Mouse (Mus musculus) heart, embryonic 16.5 days (tissue): ENCODE measurements around the gene Glt28d2. TPM values are rescaled to one million over a fixed set of nuclear protein-coding genes. Genes with fewer than 3 reads are reported as not detected.

Experiments used
- ATAC-seq: fragments of 200-750 bp; cut with Nextera tagmentation; replicated peaks from 2 replicates; pipeline ENCODE4 v1.8.0; 2017; ENCODE audit warnings: moderate number of reproducible peaks; ENCODE audit not compliant: insufficient read depth, low FRiP score; ENCODE audit errors: extremely low read depth
- H3K27ac ChIP-seq: fragments of 300-500 bp; sonication (generic); 2 replicates; pipeline ENCODE4 v1.5.1; 2014; ENCODE audit warnings: mild to moderate bottlenecking, low read length, control low read depth, moderate library complexity
- H3K27me3 ChIP-seq: fragments of 300-500 bp; sonication (generic); 2 replicates; pipeline ENCODE4 v1.6.1; 2014; ENCODE audit warnings: low read length, mixed read lengths; ENCODE audit not compliant: control insufficient read depth, insufficient read depth
- H3K36me3 ChIP-seq: fragments of 300-500 bp; sonication (generic); 2 replicates; pipeline ENCODE4 v1.6.1; 2014; ENCODE audit not compliant: control insufficient read depth, insufficient read depth
- H3K4me1 ChIP-seq: fragments of 300-500 bp; sonication (generic); 2 replicates; pipeline ENCODE4 v1.6.1; 2014; ENCODE audit warnings: low read length, mixed read lengths; ENCODE audit not compliant: control insufficient read depth, insufficient read depth
- H3K4me2 ChIP-seq: fragments of 300-500 bp; sonication (generic); 2 replicates; pipeline ENCODE4 v1.6.1; 2014; ENCODE audit warnings: low read depth, mild to moderate bottlenecking, control low read depth, low read length
- H3K4me3 ChIP-seq: fragments of 300-500 bp; sonication (generic); 2 replicates; pipeline ENCODE4 v1.5.1; 2014; ENCODE audit warnings: mild to moderate bottlenecking, control low read depth, low read length
- H3K9ac ChIP-seq: fragments of 300-500 bp; sonication (generic); 2 replicates; pipeline ENCODE4 v1.6.1; 2014; ENCODE audit warnings: low read length, control low read depth
- H3K9me3 ChIP-seq: fragments of 300-500 bp; sonication (generic); replicated peaks from 2 replicates; pipeline ENCODE4 v1.6.1; 2016; ENCODE audit warnings: low read length; ENCODE audit not compliant: control insufficient read depth
- WGBS: fragments of 180-500 bp; shearing (Covaris S2); extraction: QIAGEN DNeasy Blood & Tissue Kit; methylation state at CpG from one replicate; pipeline ENCODE4 v1.1.7; 2014; 5-methylcytosine and 5-hydroxymethylcytosine counted together
- polyA plus RNA-seq: library from polyadenylated mRNA; unstranded; fragments of >200 nt; fragmentation: Nextera tagmentation; extraction: Ambion mirVana; gene quantifications from 2 replicates; pipeline ENCODE4 v1.2.1, GENCODE M21; 2015

Glt28d2 gene
- polyA plus RNA-seq, result 2.8 and 2.9 TPM in 2 replicates

DNA sequence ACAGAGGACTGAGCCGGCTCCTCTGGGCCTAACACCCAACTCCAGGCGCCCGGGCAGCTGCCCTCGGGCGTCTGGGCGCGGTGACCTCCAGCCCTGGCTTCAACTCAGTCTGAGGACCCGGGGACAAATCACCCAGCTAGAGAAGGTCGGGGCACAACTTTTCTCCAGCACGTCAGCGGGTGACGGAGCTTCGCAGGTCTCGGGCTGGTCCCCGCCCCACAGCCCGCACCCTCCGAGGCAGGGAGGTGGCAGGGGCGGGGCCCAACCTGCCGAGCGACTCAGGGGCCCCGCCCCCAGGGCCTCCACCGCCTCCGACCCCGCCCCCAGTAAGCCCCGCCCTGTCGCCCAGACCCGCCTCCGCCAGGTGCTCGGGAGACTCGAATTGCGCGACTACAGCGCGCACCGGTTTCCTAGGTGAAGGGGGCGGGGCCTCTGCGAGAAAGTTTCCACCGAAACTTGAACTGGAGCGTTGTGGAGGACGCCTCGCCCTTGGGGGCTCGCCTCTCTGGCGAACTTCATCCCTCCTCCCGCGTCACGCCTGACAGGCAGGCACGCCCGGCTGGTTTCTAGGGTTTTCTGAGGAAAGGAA is at the start of gene Glt28d2, which contains the start of gene Gm37240:
Gene Glt28d2 (minus strand): TSS at position 278 of the 589 bp plus-strand sequence.
Gene Gm37240 (minus strand): TSS at position 280 of the 589 bp plus-strand sequence.
- H3K4me3 ChIP-seq, result peak within 1 kb of the TSS; percentile 78
- H3K4me1 ChIP-seq, result peaks cover 23% of the 10 kb centered on the region
- ATAC-seq, result peak; percentile 94
- no peaks in the 10 kb centered on the region for H3K36me3 ChIP-seq
- H3K9ac ChIP-seq, result peak within 1 kb of the TSS; percentile 92
- peak within 1 kb of the TSS; percentile 94 for H3K27ac ChIP-seq
- H3K4me2 ChIP-seq, result peak within 1 kb of the TSS; percentile 92
- no peaks in the 10 kb centered on the region for H3K9me3 ChIP-seq
- no peaks in the 10 kb centered on the region for H3K27me3 ChIP-seq
- under 1% methylated on average over 47 of the region's 48 CpGs for WGBS

DNA sequence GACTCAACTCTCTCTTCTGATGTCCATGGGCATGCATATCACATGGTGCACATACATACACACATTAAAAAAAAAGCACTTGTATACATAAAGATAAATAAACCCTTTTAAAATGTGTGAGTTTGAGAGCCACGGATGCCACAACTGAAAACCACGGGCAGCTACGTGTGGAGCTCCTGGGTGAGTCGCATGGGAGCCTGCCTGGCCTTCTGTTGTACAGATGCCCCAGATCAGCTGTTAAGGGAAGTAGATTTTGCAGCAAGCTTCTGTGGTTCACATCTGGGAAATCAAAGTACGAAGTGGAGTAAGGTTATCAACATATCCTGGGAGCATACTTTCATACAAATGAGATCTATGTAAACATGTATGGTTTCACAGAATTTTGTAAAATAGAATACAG is 46.3 kb upstream of the Glt28d2 start:
- no peak overlapping the region for H3K9ac ChIP-seq
- no peaks in the 10 kb centered on the region for H3K9me3 ChIP-seq
- no peaks in the 10 kb centered on the region for H3K36me3 ChIP-seq
- no peak overlapping the region for H3K27ac ChIP-seq
- no peaks in the 10 kb centered on the region for H3K27me3 ChIP-seq
- ATAC-seq, result no peak
- H3K4me2 ChIP-seq, result no peak overlapping the region
- H3K4me1 ChIP-seq, result no peaks in the 10 kb centered on the region
- WGBS, result 77% methylated on average over 5 of the region's 5 CpGs
- H3K4me3 ChIP-seq, result no peak overlapping the region

DNA sequence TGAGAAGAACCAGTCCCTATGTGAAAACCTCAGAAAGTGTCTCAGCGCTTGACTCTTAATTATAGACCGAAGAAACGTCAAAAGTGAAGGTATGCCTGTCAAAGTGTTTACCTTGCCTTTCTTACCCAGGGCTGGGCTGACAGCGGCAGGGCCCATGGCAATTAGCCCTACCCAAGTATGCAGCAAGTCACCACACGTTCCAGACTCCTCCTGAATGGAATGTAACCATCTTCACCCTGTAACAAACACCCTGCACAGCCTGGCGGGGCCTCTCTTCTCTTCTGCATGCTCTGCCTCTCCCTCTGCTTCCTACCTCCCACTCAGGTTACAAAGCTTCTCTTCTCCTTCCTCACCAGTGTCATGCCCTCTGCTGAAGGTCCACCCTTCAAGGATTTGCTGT is 44.5 kb upstream of the Glt28d2 start:
- Histone ChIP-seq H3K4me2 (no peak overlapping the region), H3K9ac (no peak overlapping the region), H3K4me1 (no peaks in the 10 kb centered on the region), H3K4me3 (no peak overlapping the region), H3K36me3 (no peaks in the 10 kb centered on the region), H3K27me3 (no peaks in the 10 kb centered on the region), H3K9me3 (no peaks in the 10 kb centered on the region), H3K27ac (no peak overlapping the region)
- 67% methylated on average over 6 of the region's 6 CpGs for WGBS
- no peak for ATAC-seq

DNA sequence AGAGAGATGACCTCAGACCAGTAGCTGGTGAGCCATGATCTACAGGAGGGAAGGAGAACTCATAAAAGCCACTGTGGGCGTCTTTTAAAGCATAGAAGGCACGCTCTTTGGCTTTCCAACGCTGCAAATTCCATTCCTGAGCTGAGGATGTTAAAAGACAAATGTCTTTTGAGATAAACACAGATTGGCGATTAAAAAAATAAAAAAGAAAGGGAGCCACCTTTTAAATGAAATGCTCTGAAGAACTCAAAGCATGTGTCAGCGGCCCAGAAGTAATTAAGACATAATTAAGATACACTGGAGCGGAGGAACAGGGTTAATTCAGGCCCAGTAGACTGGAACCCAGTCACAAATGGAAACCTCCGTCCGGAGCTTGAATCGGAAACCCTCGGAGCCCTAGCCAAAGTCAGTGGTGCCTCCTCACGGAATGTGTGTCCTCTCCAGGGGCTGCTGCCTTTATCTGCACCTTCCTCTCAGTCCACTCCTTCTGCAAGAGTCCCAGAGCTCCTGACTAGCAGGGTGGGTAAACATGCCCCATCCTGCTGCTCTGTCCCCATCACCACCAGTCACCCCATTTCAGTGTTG is 43.4 kb upstream of the Glt28d2 start:
- WGBS, result 76% methylated on average over 11 of the region's 11 CpGs
- ATAC-seq, result no peak
- Histone ChIP-seq H3K4me1 (no peaks in the 10 kb centered on the region), H3K27me3 (no peaks in the 10 kb centered on the region), H3K4me2 (no peak overlapping the region), H3K4me3 (no peak overlapping the region), H3K36me3 (no peaks in the 10 kb centered on the region), H3K27ac (no peak overlapping the region), H3K9me3 (no peaks in the 10 kb centered on the region), H3K9ac (no peak overlapping the region)

DNA sequence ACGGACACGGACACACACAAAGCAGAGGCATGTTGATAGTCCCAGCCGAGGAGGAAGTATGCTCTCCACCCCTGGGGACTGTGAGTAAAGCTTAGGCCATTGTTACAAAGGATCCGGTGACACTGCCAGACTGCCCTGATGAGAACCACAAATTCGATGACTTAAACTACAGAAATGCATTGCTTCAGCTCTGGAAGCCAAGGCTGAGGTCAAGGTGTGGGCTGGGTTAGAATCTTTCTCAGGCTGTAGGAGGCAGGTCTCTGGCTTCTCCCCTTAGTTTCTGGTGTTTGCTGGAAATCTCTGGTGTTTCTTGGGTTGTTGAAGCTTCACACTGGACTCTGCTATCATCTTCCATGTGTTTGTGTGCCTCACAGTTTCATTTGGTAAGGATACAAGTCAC is 42.4 kb upstream of the Glt28d2 start:
- no peaks in the 10 kb centered on the region for H3K36me3 ChIP-seq
- no peak overlapping the region for H3K9ac ChIP-seq
- H3K4me2 ChIP-seq, result no peak overlapping the region
- WGBS, result 77% methylated on average over 5 of the region's 5 CpGs
- H3K27me3 ChIP-seq, result no peaks in the 10 kb centered on the region
- no peak overlapping the region for H3K4me3 ChIP-seq
- no peaks in the 10 kb centered on the region for H3K4me1 ChIP-seq
- no peak for ATAC-seq
- no peaks in the 10 kb centered on the region for H3K9me3 ChIP-seq
- H3K27ac ChIP-seq, result no peak overlapping the region

DNA sequence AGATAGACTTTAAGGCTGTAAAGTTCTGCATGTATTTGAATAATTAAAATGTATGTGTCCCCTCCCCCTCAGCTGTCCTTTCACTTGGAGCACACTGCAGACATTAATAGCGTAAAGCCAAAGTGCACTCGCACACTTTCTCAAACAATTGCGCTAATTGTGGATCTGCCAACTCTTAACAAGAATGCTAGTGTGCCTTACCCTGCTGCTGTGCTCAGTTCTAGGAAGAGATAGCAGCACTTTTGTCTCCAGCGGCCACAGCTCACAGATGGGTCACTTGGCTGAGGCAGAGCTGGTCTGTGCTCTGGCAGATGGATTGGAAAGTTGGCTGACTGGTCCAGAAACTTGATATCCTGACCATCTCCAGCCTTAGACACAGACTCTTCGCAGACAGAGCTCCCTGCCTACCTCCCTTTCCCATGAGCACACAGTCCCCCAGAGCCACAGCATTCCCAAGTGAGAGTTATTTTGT is 40.9 kb upstream of the Glt28d2 start:
- Histone ChIP-seq H3K27me3 (no peaks in the 10 kb centered on the region), H3K9me3 (no peaks in the 10 kb centered on the region), H3K4me1 (no peaks in the 10 kb centered on the region), H3K36me3 (no peaks in the 10 kb centered on the region), H3K4me2 (no peak overlapping the region), H3K27ac (no peak overlapping the region), H3K9ac (no peak overlapping the region), H3K4me3 (no peak overlapping the region)
- ATAC-seq, result peak; percentile 52; the same call in 1 of the 2 replicates
- 49% methylated on average over 5 of the region's 5 CpGs for WGBS

DNA sequence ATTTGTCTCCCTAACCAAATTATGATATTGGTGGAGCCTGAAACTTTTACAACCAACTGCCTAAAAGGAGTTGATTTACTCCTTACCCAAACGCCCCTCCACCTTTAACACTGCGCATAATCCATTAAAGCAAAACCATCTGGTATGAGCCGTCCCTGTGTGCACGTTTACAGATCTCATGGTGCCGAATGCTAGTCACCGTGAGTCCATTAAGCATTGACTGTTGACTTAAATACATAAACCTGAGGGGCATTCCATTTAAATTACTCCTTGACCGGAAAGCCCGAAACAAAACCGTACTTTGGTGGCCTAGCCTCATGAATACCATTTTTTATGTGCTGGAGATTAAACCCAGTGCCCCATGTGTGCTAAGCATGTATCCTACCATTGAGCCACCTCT is 40.0 kb upstream of the Glt28d2 start:
- no peak overlapping the region for H3K4me3 ChIP-seq
- ATAC-seq, result no peak
- 90% methylated on average over 9 of the region's 9 CpGs for WGBS

DNA sequence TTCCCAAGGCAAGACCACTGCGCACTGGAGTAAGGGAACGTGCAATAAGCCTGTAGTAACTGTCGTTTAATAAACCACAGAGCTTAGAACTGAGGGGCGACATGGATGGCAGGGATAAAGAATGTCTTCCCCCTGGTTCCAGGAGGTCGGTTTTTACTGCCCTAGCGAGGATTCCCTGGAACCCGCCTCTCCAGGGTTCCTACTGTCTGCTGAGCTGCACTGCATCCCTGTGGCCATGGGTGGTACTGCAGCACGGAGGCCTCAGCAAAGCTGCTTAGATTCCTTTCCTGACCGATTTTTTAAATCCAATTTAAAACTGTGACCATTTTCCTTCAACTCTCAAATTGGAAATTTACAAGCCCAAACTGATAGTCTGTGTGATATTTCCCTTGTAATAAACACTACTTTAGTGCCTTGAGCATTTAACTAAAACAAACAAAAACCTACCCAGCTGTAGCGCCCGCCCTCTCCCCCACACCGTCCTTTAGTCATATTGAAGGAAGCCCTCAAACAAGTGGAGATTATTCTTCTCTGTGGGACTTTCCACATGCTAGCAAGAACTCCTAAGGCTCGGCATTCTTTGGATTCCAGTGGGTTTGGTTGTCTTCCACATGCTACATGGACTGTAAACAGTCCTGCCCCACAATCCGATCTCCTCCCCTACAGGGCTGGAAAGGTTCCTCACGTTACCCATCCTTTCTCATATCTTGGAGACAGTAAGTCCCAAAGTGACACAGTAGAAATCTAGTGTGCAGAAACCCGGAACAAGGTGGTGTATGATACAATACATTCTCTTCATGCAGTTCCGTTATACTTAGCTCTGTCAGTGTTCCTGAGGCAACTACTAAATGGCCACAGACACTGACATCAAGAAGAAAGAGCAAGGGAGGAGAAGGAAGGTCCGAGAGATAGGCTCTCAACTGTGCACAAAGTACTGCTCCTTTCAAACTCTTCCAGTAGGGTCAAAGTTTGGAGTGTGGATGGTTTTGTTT is 36.9 kb upstream of the Glt28d2 start:
- H3K4me1 ChIP-seq, result no peaks in the 10 kb centered on the region
- peak overlapping the region; percentile 35 for H3K4me2 ChIP-seq
- peak; percentile 55; the same call in 1 of the 2 replicates for ATAC-seq
- H3K36me3 ChIP-seq, result no peaks in the 10 kb centered on the region
- H3K9me3 ChIP-seq, result no peaks in the 10 kb centered on the region
- 37% methylated on average over 18 of the region's 18 CpGs for WGBS
- H3K4me3 ChIP-seq, result no peak overlapping the region
- H3K27ac ChIP-seq, result no peak overlapping the region
- peak overlapping the region; percentile 44; the same call in 1 of the 2 replicates for H3K9ac ChIP-seq
- no peaks in the 10 kb centered on the region for H3K27me3 ChIP-seq

More for the DNA sequence above, 40.0 kb upstream of the Glt28d2 start:
- Histone ChIP-seq H3K27me3 (no peaks in the 10 kb centered on the region), H3K27ac (no peak overlapping the region), H3K9ac (no peak overlapping the region), H3K4me1 (no peaks in the 10 kb centered on the region), H3K4me2 (no peak overlapping the region), H3K36me3 (no peaks in the 10 kb centered on the region), H3K9me3 (no peaks in the 10 kb centered on the region)
